Mouse (Mus musculus) layer of hippocampus, adult 2 months (tissue): ENCODE results near the gene 4930522H14Rik. TPM values are rescaled to one million over a fixed set of nuclear protein-coding genes. Genes with fewer than 3 reads are reported as not detected.
A peak's percentile ranks its signal among the peaks of the same experiment; 100 is the strongest.

Experiments used
- DNase-seq, 2 experiments: peaks; one replicate each; pipeline ENCODE4 v3.0.0; 2022; ENCODE audit warnings: low spot score in 2 of 2
- H3K27ac ChIP-seq: fragments of 200-600 bp; 2 replicates; pipeline ENCODE4 v1.8.1; 2022
- H3K4me3 ChIP-seq: fragments of 200-600 bp; 2 replicates; pipeline ENCODE4 v1.8.1; 2022; ENCODE audit warnings: mild to moderate bottlenecking
- CTCF ChIP-seq: fragments of 200-600 bp; conservative IDR thresholded peaks from 2 replicates; pipeline ENCODE4 v1.8.1; 2022; ENCODE audit warnings: antibody characterized with exemption, mild to moderate bottlenecking, moderate library complexity
- total RNA-seq, 2 experiments: library from RNA; stranded (reverse); gene quantifications; 2 replicates each; pipeline ENCODE4 v1.2.3; 2021

Gene 4930522H14Rik
- total RNA-seq, 2 experiments from 2014 or later: not detected

DNA sequence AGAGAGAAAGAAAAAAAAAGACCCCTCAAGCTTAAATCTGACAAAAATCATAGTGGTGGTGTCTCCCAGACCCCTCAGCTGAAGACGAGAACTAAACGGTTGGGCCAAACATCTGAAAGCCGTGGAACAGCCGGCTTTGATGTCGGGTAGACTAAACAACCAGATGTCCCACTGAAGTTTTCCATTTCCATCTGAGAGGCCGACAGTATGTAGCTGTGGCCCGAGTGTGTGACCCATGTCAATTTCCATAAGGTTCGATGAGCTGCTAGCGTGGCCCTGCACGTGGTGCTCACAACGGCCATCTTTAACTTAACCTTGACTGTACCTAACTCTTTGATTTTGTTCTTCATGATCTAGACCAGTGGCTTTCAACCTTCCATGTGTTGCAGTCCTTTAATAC, 32.6 kb downstream of the 4930522H14Rik start:
- no peak overlapping the region for H3K27ac ChIP-seq
- DNase-seq: no peak
- TF ChIP-seq CTCF: no peak
- no peak overlapping the region for H3K4me3 ChIP-seq

DNA sequence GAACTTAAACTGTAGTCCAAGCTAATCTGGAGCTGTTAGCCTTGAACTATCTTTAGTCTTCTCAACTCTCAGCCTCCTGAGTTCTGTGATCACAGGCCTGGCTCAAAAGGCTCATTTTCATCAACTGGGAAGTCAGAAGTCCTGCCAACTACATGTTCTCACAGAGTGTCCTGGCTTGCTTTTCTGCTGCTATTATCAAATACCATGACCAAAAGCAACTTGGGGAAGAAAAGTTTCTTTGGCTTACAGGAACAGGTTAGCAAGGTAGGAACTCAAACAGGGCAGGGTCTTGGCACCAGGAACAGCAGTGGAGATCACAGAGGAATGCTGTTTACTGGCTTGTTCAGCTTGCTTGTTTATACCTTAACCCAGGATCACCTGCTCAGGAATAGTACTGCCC, 37.5 kb downstream of the 4930522H14Rik start:
- TF ChIP-seq CTCF: no peak
- no peak for DNase-seq
- Histone ChIP-seq H3K27ac (no peak overlapping the region), H3K4me3 (no peak overlapping the region)

DNA sequence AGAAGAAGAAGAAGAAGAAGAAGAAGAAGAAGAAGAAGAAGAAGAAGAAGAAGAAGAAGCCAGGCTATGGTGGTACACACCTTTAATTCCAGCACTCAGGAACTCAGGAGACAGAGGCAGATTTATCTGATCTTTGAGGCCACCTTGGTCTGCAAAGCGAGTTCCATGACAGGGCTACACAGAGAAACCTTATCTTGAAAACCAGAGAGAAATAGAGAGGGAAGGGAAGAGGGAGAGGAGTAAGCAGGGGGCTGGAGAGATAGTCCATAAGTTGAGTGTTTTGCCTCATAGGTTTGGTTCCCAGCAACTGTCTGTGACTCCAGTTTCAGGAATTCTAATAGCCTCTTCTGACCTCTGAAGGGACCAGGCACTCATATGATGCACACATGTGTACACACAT, 42.3 kb downstream of the 4930522H14Rik start:
- no peak for DNase-seq
- no peak for TF ChIP-seq CTCF
- Histone ChIP-seq H3K27ac (no peak overlapping the region), H3K4me3 (no peak overlapping the region)

DNA sequence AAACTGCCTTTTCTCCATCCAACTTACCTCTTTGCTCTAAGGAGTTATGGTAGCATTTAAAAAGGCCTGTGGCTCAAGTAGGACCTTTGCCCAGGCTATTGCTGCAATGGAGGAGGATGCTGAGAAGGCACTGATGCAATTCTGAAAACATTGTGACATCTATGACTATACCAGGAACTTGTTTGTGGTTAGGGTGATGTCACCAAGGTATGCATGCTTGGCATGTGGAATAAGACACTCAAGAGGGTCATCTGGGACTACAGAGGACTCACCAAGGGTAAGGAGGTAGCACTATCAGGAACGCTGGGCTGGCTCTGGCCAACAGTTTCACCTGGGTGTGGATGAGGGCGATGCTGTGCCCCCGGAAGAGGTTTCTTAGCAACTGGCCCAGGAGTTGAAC, 46.5 kb downstream of the 4930522H14Rik start, which contains the start of gene Rnf11:
Gene Rnf11, minus strand, starts transcription at position 108 of the 400 bp plus-strand sequence.
- DNase-seq: no peak
- H3K4me3 ChIP-seq: no peak within 1 kb of the TSS
- no peak within 1 kb of the TSS for H3K27ac ChIP-seq
- TF ChIP-seq CTCF: no peak

DNA sequence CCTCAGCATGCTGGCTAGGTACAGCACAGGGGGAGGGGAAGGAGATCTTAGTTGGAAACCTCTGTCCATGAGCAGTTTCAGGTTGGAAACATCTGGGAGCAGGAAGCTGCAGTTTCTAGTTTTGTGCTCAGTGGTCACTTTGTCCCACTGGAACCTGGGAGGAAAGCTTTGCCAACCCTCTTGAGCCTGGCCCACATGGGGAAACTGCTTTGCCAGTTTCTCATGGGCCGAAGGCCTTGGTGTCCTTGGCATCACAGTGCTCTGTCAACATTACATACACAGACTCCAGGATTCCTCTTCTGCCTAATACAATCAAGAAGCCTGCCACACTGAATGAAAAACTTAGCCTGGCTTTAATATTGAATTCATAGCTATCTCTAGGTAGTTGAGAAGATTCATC, 48.4 kb downstream of the 4930522H14Rik start:
- TF ChIP-seq CTCF: no peak
- Histone ChIP-seq H3K4me3 (no peak overlapping the region), H3K27ac (no peak overlapping the region)
- no peak for DNase-seq

DNA sequence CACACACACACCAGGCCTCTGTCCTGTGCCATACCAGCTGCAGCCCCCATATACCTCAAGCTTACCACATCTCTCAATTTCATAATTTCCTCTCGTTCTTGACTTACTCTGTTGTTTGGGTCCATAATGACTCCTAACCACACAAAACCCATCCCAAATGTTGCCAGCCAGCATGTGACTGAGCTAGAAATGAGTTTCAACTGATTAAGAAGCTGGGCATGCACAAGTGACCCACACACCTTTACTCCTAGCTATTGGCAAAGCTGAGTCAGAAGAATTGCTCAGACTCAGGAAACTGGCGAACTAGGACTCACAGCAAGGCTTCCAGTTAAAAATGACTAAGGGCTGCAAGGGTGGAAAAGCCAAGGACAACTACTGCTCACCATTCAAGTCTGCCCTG, 49.7 kb downstream of the 4930522H14Rik start:
- no peak for TF ChIP-seq CTCF
- no peak for DNase-seq
- no peak overlapping the region for H3K27ac ChIP-seq
- H3K4me3 ChIP-seq: no peak overlapping the region

DNA sequence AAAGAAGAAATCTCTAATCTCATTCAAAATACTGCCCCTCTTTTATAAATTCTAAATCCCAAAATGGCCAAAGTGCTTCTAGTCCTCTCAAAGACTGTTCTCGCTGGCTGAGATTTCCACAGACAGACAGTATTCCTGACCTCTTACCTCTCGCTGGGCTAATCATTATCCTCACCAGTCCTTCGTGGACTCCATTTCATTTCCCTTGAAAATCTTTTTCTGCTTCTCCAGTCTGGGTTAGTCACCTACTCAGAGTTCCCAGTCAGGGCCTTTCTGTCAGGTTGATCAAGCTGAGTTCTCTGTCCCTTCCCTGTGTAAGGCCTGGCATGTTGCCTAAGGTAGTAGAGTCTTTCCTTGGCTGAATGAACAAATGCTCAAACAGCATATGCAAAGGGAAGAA, 53.6 kb downstream of the 4930522H14Rik start:
- H3K4me3 ChIP-seq: no peak overlapping the region
- no peak for DNase-seq
- TF ChIP-seq CTCF: no peak
- H3K27ac ChIP-seq: no peak overlapping the region

DNA sequence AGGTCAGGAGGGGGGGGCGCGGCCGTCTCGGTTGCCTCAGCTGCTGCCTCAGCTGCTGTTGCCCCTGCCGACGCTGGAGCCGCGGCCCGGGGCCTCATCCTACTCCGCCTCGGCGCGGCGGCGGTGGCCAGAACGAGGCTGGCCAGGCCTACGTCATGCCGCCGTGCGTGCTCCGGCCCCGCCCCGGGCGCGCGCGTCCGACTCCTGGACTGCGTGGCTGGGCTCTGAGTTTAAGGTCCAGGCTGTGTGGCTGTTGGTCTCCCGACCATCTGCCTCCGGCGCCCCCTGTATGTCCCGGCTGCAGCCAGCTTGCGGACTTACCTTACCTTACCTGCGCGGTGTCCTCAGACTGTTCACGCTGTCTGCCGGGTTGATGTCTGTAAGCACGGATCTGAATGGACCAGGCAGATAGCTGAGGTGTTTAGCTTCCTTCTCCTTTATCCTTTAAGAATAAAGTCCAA, 54.5 kb downstream of the 4930522H14Rik start:
- TF ChIP-seq CTCF: peak; percentile 27
- peak overlapping the region; percentile 65 for H3K4me3 ChIP-seq
- peak; percentile 85 to 91 for DNase-seq
- peak overlapping the region; percentile 90 for H3K27ac ChIP-seq

DNA sequence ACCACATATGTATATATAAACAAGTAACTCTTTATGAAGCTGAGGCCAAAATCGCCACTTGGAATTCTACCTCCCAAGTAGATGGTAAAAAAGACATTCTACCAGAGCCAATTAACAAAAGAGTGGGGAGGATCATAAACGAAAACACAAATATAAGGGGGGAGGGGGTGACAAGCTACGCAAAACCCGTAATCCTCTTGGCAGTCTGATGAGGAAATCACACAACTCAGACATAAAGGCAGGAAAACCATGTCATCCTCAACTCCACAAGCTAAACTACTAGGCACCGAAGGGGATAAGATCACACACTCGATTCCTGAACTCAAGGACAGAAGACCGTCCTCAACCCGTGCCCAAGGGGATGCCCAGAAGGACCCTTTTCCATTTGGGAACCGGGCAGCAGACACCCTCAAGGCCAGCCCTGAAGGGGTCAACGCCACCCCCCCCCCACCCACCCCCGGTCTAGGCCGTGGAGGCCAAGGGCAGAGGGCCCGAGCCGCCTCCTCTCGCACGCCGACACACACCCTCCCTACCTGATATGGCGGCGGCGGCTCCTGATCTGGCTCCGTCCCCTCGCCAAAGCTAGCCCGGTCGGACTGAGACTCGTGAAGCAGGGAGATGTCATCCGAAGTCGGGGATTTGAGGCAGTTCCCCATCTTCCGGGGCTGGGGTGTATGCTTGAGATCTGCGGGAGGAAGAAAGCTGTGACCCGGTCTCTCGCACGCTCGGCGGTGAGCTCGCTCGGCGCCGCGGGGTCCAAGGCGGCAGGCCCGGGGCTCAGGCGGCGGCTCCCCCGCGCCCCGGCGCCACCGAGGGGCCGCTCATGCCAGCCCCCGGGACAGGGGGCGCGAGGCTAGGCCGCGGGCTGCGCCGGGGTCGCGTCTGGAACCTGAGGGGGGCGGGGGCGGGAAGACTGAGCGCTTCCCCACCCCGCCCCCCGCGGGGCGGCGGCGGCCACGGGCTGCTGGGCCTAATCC, 55.2 kb downstream of the 4930522H14Rik start:
- Histone ChIP-seq H3K27ac (peak overlapping the region; percentile 90), H3K4me3 (peak overlapping the region; percentile 65)
- peak in 1 of 2 experiments; percentile 43 for DNase-seq
- no peak for TF ChIP-seq CTCF

DNA sequence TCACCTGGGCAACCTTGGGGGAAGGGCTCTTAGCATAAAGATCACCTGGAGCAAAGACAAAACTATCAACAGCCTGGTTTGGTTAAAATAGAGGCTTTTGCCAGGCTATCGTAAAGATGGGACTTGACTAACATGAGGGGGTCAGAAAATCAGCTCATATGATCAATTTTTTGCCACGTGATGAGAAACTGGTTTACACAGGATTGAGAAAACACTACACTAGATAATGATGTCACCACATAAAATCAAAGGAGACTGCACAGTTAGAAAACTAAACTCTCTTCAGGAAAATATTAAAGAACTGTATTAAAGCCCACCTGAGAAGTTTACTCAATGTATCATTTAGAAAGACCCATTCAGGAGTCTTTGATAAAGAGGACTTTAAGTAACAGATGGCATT, 56.0 kb downstream of the 4930522H14Rik start:
- no peak for TF ChIP-seq CTCF
- H3K27ac ChIP-seq: no peak overlapping the region; the same call in 1 of the 2 replicates
- DNase-seq: no peak

DNA sequence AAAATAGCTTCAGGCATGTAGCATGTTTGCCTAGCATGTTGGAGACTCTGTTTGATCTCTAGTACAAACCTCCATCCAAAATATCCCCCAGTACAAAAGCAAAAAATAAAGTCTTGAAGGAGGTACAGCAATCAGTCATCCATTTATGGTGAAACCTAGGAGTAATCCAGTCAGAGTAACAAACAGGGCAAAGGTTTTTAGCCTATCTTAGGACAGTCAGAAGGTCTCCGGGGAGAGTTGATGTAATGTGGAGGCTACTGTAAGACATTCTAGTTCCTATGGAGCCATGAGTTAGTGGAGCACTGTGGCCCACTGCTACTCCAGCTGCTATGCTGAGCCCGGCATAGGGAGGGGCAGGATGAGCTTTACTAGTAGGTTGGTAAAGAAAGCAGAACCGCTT, 58.5 kb downstream of the 4930522H14Rik start:
- TF ChIP-seq CTCF: no peak
- H3K4me3 ChIP-seq: no peak overlapping the region
- no peak overlapping the region for H3K27ac ChIP-seq
- DNase-seq: no peak

More for the DNA sequence above, 56.0 kb downstream of the 4930522H14Rik start:
- peak overlapping the region; percentile 65 for H3K4me3 ChIP-seq

DNA sequence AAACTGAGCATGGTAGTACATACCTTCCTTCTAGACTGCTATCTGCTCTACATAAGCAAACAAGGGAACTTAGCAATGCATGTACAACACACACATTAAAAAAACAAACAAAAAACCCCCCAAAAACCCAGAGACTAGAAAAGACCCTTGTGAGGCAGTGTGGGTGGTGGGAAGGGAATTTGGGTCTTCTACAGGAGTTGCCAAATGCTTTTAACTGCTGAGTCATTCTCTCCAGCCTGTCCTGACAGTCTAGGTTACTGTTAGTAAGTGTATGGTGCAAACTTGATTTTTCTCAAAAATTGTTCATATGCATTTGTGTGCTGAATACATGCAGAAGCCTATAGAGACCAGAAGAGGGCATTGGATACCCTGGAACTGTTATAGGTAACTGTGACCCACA, 59.5 kb downstream of the 4930522H14Rik start:
- Histone ChIP-seq H3K27ac (no peak overlapping the region), H3K4me3 (no peak overlapping the region)
- no peak for DNase-seq
- TF ChIP-seq CTCF: 0 out of 2 replicates have a peak, but pooled peaks have one; percentile 9

DNA sequence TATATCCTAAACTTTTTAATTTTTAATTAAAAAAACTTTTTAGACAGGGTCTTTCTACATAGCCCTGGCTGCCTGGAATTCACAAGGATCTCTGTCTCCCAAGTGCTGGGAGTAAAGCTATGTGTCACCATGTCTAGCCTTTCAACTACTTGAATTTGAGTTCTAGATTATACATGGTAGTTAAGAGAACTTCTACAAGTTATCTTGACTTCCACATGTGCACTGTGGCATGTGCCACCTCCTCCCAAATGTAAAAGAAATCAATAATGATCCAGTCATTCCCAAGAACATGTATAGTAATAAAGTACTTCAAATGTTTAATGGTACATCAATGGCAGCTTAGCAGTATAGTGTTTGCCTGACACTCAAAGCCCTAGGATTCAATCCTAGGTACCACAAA, 63.4 kb downstream of the 4930522H14Rik start:
- Histone ChIP-seq H3K4me3 (no peak overlapping the region), H3K27ac (no peak overlapping the region)
- TF ChIP-seq CTCF: no peak
- no peak for DNase-seq

DNA sequence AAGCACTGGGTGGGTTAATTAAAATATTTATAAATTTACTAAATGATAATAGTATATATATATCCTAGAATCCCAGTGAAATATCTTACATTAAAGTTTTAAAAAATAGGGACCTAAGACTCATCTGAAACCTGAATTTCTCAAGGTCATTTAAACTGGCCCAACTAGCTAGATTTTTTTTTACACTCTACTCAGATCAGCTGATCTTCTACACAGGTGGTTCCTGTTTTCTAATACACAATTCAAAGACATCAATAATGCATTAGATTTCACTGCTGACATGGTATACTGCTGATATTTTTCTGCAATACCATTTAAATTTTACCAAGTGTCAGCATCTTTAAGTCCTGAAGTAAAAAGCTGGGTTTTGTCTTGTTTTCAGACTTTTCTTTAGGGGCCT, 67.2 kb downstream of the 4930522H14Rik start:
- Histone ChIP-seq H3K27ac (no peak overlapping the region), H3K4me3 (no peak overlapping the region)
- DNase-seq: no peak
- no peak for TF ChIP-seq CTCF
